Mouse (Mus musculus) heart, embryonic 11.5 days (tissue): ENCODE measurements around the gene Clvs2. TPM values are rescaled to one million over a fixed set of nuclear protein-coding genes. Genes with fewer than 3 reads are reported as not detected.

ENCODE experiments used
- ATAC-seq: fragments of 200-750 bp; cut with Nextera tagmentation; replicated peaks from 2 replicates; pipeline ENCODE4 v1.8.0; 2017; ENCODE audit warnings: moderate library complexity; ENCODE audit not compliant: insufficient number of reproducible peaks, low FRiP score, low TSS enrichment
- H3K27ac ChIP-seq: fragments of 300-500 bp; sonication (generic); 2 replicates; pipeline ENCODE4 v1.5.1; 2014; ENCODE audit warnings: mild to moderate bottlenecking, low read depth, low read length
- H3K27me3 ChIP-seq: fragments of 300-500 bp; sonication (generic); 2 replicates; pipeline ENCODE4 v1.6.1; 2014; ENCODE audit warnings: mild to moderate bottlenecking, low read length, mixed read lengths; ENCODE audit not compliant: control insufficient read depth, insufficient read depth
- H3K36me3 ChIP-seq: fragments of 300-500 bp; sonication (generic); 2 replicates; pipeline ENCODE4 v1.6.1; 2014; ENCODE audit warnings: mild to moderate bottlenecking, low read length, moderate library complexity, mixed read lengths; ENCODE audit not compliant: control insufficient read depth, insufficient read depth
- H3K4me1 ChIP-seq: fragments of 300-500 bp; sonication (generic); 2 replicates; pipeline ENCODE4 v1.6.1; 2014; ENCODE audit warnings: low read length; ENCODE audit not compliant: control insufficient read depth, insufficient read depth
- H3K4me2 ChIP-seq: fragments of 300-500 bp; sonication (generic); 2 replicates; pipeline ENCODE4 v1.6.1; 2014; ENCODE audit warnings: mild to moderate bottlenecking, moderate library complexity
- H3K4me3 ChIP-seq: fragments of 300-500 bp; sonication (generic); 2 replicates; pipeline ENCODE4 v1.5.1; 2014; ENCODE audit warnings: low read depth, low read length
- H3K9ac ChIP-seq: fragments of 300-500 bp; sonication (generic); 2 replicates; pipeline ENCODE4 v1.6.1; 2014; ENCODE audit warnings: mild to moderate bottlenecking, low read depth, low read length, moderate library complexity
- H3K9me3 ChIP-seq: fragments of 300-500 bp; sonication (generic); replicated peaks from 2 replicates; pipeline ENCODE4 v1.6.1; 2016; ENCODE audit warnings: low read length; ENCODE audit not compliant: control insufficient read depth
- WGBS: fragments of 180-500 bp; shearing (Covaris S2); extraction: QIAGEN DNeasy Blood & Tissue Kit; methylation state at CpG from one replicate; pipeline ENCODE4 v1.1.7; 2014; ENCODE audit not compliant: insufficient replicate concordance; 5-methylcytosine and 5-hydroxymethylcytosine counted together
- polyA plus RNA-seq: library from polyadenylated mRNA; unstranded; fragments of >200 nt; fragmentation: Nextera tagmentation; extraction: Ambion mirVana; gene quantifications from 2 replicates; pipeline ENCODE4 v1.2.1, GENCODE M21; 2014

Clvs2 gene
- polyA plus RNA-seq, 1 experiment from 2014 or later = 0.34 TPM

DNA sequence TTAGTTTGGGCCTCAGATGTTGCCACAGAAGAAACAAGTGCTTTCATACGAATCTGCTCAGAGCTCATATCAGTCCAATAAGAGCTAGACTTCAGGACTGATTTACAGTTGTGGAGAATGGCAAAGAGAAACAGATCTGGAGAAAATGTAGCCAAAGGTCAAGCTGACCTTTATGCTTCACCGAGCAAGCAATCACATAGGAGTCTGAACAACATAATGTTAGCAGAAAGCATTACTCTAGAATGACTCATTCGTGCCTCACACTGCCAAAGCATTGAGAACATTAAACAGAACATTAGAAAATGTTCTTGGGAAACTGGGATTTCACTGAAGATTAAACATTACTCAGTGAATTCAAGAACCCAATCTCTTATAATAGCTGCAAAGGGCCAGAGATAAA is 66.5 kb downstream of the Clvs2 start:
- WGBS = 54% methylated on average over 3 of the region's 3 CpGs
- Histone ChIP-seq H3K4me2 (no peak overlapping the region), H3K27ac (no peak overlapping the region), H3K9me3 (no peaks in the 10 kb centered on the region), H3K4me3 (no peak overlapping the region), H3K9ac (no peak overlapping the region), H3K27me3 (no peaks in the 10 kb centered on the region), H3K4me1 (no peaks in the 10 kb centered on the region), H3K36me3 (no peaks in the 10 kb centered on the region)
- no peak for ATAC-seq

DNA sequence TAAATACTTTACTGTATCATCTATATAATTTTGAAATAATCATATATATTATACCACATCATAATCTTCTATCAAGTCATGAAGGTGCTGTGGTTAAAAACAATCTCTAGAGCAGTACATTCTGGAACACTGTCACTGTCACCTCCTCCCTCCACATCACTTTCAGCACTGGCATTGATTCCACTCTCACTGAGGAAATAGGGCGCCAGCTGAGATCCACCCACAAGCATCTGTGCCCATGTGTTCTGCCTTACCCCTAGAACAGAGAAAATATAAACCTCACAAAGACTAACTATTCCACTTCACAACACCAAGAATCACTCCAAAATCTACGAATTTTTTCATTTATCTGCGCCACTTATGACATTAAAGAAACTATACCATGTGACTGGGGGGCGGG is 84.2 kb downstream of the Clvs2 start:
- Histone ChIP-seq H3K9ac (no peak overlapping the region), H3K4me2 (no peak overlapping the region), H3K27me3 (no peaks in the 10 kb centered on the region), H3K4me3 (no peak overlapping the region), H3K27ac (no peak overlapping the region), H3K4me1 (no peaks in the 10 kb centered on the region), H3K36me3 (no peaks in the 10 kb centered on the region), H3K9me3 (no peaks in the 10 kb centered on the region)
- no peak for ATAC-seq
- WGBS = 76% methylated on average over 4 of the region's 4 CpGs

Other genes with a start within 250 kb of the Clvs2 start
- gene Sult3a2, start 161.9 kb upstream of the Clvs2 start, polyA plus RNA-seq = not detected in 2 replicates
- not detected in 2 replicates for gene Sult3a1, start 233.0 kb upstream of the Clvs2 start, polyA plus RNA-seq